Mouse (Mus musculus) embryonic facial prominence, embryonic 13.5 days (tissue): Measurements from ENCODE around the gene Kcmf1. TPM values are rescaled to one million over a fixed set of nuclear protein-coding genes. Genes with fewer than 3 reads are reported as not detected.

Experiments used
- ATAC-seq: fragments of 200-750 bp; cut with Nextera tagmentation; 2 replicates; pipeline ENCODE4 v1.8.0; 2017; ENCODE audit warnings: low read depth; ENCODE audit not compliant: insufficient number of reproducible peaks, insufficient read depth, low FRiP score, low TSS enrichment
- H3K27ac ChIP-seq: fragments of 300-500 bp; sonication (generic); 2 replicates; pipeline ENCODE4 v1.5.1; 2015; ENCODE audit warnings: moderate library complexity, mild to moderate bottlenecking, inconsistent platforms
- H3K27me3 ChIP-seq: fragments of 300-500 bp; sonication (generic); 2 replicates; pipeline ENCODE4 v1.6.1; 2015; ENCODE audit warnings: mild to moderate bottlenecking, inconsistent platforms
- H3K36me3 ChIP-seq: fragments of 300-500 bp; sonication (generic); 2 replicates; pipeline ENCODE4 v1.6.1; 2015; ENCODE audit warnings: mild to moderate bottlenecking, inconsistent platforms
- H3K4me1 ChIP-seq: fragments of 300-500 bp; sonication (generic); 2 replicates; pipeline ENCODE4 v1.6.1; 2015; ENCODE audit warnings: inconsistent platforms
- H3K4me2 ChIP-seq: fragments of 300-500 bp; sonication (generic); 2 replicates; pipeline ENCODE4 v1.6.1; 2015; ENCODE audit warnings: moderate library complexity, mild to moderate bottlenecking, inconsistent platforms
- H3K4me3 ChIP-seq: fragments of 300-500 bp; sonication (generic); 2 replicates; pipeline ENCODE4 v1.5.1; 2015; ENCODE audit warnings: mild to moderate bottlenecking, inconsistent platforms
- H3K9ac ChIP-seq: fragments of 300-500 bp; sonication (generic); 2 replicates; pipeline ENCODE4 v1.6.1; 2015; ENCODE audit warnings: mild to moderate bottlenecking, inconsistent platforms
- H3K9me3 ChIP-seq: fragments of 300-500 bp; sonication (generic); 2 replicates; pipeline ENCODE4 v1.6.1; 2016; ENCODE audit warnings: inconsistent platforms
- WGBS: fragments of 180-500 bp; shearing (Covaris S2); methylation state at CpG from one replicate; pipeline ENCODE4 v1.1.7; 2015; ENCODE audit warnings: mixed read lengths; 5-methylcytosine and 5-hydroxymethylcytosine counted together
- polyA plus RNA-seq: library from polyadenylated mRNA; unstranded; fragments of >200 nt; fragmentation: Nextera tagmentation; extraction: Ambion mirVana; gene quantifications from 2 replicates; pipeline ENCODE4 v1.2.1, GENCODE M21; 2015

Kcmf1 gene
- polyA plus RNA-seq, 1 experiment from 2014 or later, result 31.7 TPM

DNA sequence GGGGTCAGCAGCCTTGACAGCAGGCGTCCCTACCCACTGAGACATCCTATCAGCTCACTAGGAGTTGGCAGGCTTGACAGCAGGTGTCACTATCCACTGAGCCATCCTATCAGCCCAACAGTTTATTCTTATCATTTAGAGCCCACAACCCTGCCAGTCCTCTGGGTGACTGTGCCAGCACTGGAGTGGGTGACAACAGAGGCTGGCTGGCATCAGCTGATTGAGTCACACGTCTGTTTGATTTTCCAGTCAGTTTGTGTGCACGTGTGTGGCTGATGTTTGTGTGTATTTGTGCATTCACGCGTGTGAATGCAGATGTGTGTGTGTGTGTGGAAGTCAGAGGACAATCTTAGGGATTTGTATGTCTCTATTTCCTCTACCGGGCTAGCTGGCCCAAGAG lies 97.7 kb downstream of the Kcmf1 start:
- Histone ChIP-seq H3K27me3 (no peaks in the 10 kb centered on the region), H3K27ac (no peak overlapping the region), H3K4me2 (no peak overlapping the region), H3K9ac (no peak overlapping the region), H3K36me3 (no peaks in the 10 kb centered on the region), H3K4me1 (no peaks in the 10 kb centered on the region), H3K4me3 (no peak overlapping the region), H3K9me3 (peaks cover 5% of the 10 kb centered on the region; the same call in 1 of the 2 replicates)
- ATAC-seq, result no peak
- 85% methylated on average over 6 of the region's 6 CpGs for WGBS

DNA sequence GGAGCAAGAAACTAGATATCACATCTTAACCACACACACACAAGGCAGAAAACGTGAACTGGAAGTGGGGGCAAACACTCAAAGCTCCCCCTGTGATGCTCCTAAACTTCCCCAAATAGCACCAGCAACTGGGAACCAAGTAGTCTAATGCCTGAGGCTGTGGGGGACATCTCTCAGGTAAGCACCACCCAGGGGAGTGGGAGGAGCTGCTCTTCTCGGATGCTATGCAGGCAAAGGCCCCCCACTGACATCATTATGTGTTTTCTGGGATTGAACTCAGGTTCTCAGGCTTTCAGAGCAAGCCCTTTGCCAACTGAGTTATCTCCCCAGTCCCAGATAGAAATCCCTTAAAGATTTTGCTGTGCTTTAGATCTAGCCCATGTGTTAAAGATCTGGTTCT lies 99.1 kb downstream of the Kcmf1 start:
- H3K36me3 ChIP-seq, result no peaks in the 10 kb centered on the region
- no peak overlapping the region for H3K9ac ChIP-seq
- H3K4me1 ChIP-seq, result no peaks in the 10 kb centered on the region
- H3K27ac ChIP-seq, result no peak overlapping the region
- no peak overlapping the region for H3K4me2 ChIP-seq
- 24% methylated on average over 2 of the region's 2 CpGs for WGBS
- ATAC-seq, result no peak
- H3K4me3 ChIP-seq, result no peak overlapping the region
- H3K9me3 ChIP-seq, result peaks cover 5% of the 10 kb centered on the region; the same call in 1 of the 2 replicates
- no peaks in the 10 kb centered on the region for H3K27me3 ChIP-seq

DNA sequence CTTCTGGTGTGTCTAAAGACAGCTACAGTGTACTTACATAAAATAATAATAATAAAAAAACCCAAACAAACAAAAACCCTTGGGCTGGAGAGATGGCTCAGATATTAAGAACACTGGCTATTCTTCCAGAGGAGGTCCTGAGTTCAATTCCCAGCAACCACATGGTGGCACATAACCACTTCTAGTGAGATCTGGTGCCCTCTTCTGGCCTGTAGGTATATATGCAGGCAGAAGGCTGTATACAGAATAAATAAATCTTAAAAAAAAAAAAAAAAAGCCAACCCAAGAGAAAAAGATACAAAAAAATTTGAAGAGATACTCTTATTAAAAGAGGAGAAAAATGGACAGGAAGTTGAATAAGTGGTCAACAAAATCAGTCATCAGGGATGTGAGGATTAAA lies 102.0 kb downstream of the Kcmf1 start:
- H3K4me2 ChIP-seq, result no peak overlapping the region
- no peak for ATAC-seq
- H3K4me3 ChIP-seq, result no peak overlapping the region

DNA sequence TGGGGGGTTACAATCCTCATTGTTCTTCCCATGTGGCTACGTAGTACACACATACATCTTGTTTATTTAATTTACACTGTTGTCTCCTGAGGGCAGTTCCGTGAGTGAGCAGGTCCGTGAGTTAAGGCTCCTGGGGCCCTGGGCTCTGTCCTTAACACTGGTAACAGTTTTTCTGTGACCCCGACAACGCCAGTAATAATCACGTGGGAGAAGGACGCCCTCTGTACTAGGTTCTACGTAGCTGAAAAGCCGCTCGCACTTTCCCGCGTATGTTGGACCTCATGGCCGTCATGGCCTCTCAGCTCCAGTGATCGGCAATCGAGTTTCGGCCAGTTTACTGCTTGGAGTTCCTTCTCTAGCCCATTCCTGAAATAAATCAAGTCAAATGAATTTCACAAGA lies 104.3 kb downstream of the Kcmf1 start:
- Histone ChIP-seq H3K27me3 (no peaks in the 10 kb centered on the region), H3K36me3 (no peaks in the 10 kb centered on the region), H3K4me3 (no peak overlapping the region), H3K9me3 (peaks cover 5% of the 10 kb centered on the region; the same call in 1 of the 2 replicates), H3K4me1 (no peaks in the 10 kb centered on the region; the same call in 1 of the 2 replicates), H3K27ac (0 out of 2 replicates have a peak overlapping the region, but pooled peaks have one; percentile 12), H3K4me2 (0 out of 2 replicates have a peak overlapping the region, but pooled peaks have one; percentile 9), H3K9ac (no peak overlapping the region)
- WGBS, result 46% methylated on average over 16 of the region's 16 CpGs
- no peak for ATAC-seq

More for the DNA sequence above, 102.0 kb downstream of the Kcmf1 start:
- Histone ChIP-seq H3K9ac (no peak overlapping the region), H3K9me3 (peaks cover 5% of the 10 kb centered on the region; the same call in 1 of the 2 replicates), H3K27ac (no peak overlapping the region), H3K36me3 (no peaks in the 10 kb centered on the region), H3K4me1 (no peaks in the 10 kb centered on the region; the same call in 1 of the 2 replicates), H3K27me3 (no peaks in the 10 kb centered on the region)

DNA sequence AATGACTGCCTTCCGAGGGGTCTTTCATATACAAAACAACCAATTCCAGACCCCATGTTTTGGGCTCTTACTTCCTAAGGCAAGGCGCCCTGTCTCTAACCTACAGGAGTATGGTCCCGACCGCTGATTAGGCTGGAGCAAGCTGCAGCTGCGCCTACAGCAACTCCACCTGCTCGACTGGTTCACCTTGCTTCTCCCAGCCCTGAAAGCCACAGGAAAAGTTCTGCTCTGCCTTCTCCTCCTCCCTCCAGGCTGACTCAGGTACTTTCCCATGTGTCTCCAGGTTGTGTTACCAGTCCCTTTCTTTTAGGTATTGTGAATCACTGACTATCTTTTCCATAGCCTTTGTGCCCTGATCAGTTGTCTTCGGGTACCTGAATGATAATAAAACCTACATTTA lies 104.9 kb downstream of the Kcmf1 start:
- Histone ChIP-seq H3K27me3 (no peaks in the 10 kb centered on the region), H3K4me3 (no peak overlapping the region), H3K27ac (0 out of 2 replicates have a peak overlapping the region, but pooled peaks have one; percentile 12), H3K4me2 (no peak overlapping the region), H3K36me3 (no peaks in the 10 kb centered on the region), H3K4me1 (peaks cover 1% of the 10 kb centered on the region), H3K9me3 (peaks cover 5% of the 10 kb centered on the region; the same call in 1 of the 2 replicates), H3K9ac (no peak overlapping the region)
- ATAC-seq, result no peak
- WGBS, result 35% methylated on average over 7 of the region's 7 CpGs

DNA sequence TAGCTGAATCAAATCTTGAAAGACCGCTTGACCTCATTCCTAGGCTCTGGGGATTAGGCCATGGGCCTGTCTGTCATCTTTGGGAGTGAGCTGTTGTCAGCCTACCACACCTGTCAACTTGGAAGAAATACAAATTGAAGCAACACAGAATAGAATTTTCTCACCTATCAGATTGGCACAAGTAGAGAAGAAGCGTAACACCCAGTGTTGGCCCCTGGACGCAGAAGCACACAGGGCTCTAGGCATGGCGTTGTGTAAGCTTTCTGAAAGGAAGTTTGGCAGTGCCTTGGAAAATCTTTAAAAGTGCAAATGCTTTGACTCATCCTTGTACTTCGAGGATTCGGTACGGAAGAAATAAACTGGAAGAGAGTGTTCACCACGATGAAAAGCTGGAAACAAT lies 107.1 kb downstream of the Kcmf1 start:
- H3K36me3 ChIP-seq, result no peaks in the 10 kb centered on the region
- no peak overlapping the region for H3K27ac ChIP-seq
- no peak overlapping the region for H3K4me2 ChIP-seq
- no peaks in the 10 kb centered on the region for H3K27me3 ChIP-seq
- H3K4me1 ChIP-seq, result peaks cover 6% of the 10 kb centered on the region
- peaks cover 4% of the 10 kb centered on the region; the same call in 1 of the 2 replicates for H3K9me3 ChIP-seq
- no peak for ATAC-seq
- H3K4me3 ChIP-seq, result no peak overlapping the region
- H3K9ac ChIP-seq, result no peak overlapping the region
- whole genome bisulfite sequencing, result 87% methylated on average over 8 of the region's 8 CpGs

Other genes starting within 250 kb of the Kcmf1 start
- gene Tcf7l1, start 110.7 kb downstream of the Kcmf1 start, polyA plus RNA-seq, result 59.2 and 63.7 TPM in 2 replicates
- 2,558 and 2,783 TPM in 2 replicates for gene Tmsb10, start 58.8 kb upstream of the Kcmf1 start, polyA plus RNA-seq